Mouse (Mus musculus) stomach, postnatal 0 days (tissue): ENCODE results near the gene Pfkfb4.

Experiments
- CTCF ChIP-seq: IDR thresholded peaks from 2 replicates; pipeline ENCODE4 v1.5.1; 2016; ENCODE audit warnings: antibody characterized with exemption, low read depth, mild to moderate bottlenecking, moderate library complexity
- EP300 ChIP-seq: optimal IDR thresholded peaks from 2 replicates; pipeline ENCODE3; 2016; ENCODE audit warnings: antibody characterized with exemption

DNA sequence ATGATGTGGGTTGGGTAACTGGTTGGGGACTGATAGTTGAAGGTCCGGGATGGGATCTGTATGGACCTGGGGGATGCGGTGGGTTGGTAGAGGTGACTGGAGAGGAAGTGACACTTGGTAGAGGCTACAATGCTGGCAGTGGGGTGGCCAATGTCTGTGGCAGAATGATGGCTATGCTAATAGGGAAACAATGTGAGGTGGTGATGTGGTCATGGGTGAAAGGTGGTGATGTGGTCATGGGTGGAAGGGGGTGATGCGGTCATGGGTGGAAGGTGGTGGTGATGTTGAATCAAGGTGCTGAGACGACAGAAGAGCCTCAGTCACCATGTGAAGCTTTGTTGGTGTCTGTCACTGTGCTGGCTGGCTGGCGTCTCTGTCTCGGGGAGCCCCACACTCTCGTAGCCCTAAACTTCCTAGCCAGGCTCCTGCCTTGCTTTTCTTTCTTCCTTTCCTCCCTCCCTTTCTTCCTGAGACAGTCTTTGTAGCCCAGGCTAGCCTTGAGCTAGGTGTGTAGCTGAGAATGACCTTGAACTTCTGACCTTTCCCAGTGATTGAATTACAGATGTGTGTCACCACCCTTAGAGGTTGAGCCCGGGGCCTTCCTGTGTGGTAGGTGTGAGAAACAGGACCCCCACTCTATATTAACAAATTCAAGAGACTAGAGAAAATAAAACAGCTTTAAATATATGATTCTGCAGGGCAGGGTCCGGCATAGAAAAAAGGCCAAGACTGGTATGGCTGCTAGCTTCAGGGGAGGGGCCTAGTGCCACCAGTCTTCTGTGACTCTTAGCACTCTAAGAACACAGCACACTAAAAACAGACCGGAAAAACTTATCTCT lies 60.3 kb downstream of the Pfkfb4 start:
- no peak for TF ChIP-seq CTCF
- TF ChIP-seq EP300, result no peak
